Mouse (Mus musculus): Measurements from ENCODE around the gene Pgls.

The Pgls gene

DNA sequence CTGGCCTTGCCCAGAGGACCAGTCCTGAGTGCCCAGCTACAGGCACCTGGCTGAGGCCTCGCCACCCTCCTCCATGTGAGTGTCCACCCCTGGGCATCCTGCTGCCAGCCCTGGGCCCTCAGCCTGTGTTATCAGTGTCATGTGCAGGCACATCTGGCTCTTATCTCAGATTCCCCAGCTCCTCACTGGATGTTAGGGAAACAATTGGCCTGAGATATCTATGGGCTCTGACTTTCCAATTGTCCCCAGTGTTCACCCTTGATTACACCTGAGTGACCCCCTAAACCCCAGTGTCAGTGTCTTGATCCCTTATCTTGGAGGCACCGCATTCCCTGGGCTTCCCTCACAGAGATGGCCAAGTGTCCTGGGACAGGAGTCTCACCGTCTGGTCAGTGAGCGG is 47.3 kb downstream of the Pgls start:
- no peak for DNase-seq

DNA sequence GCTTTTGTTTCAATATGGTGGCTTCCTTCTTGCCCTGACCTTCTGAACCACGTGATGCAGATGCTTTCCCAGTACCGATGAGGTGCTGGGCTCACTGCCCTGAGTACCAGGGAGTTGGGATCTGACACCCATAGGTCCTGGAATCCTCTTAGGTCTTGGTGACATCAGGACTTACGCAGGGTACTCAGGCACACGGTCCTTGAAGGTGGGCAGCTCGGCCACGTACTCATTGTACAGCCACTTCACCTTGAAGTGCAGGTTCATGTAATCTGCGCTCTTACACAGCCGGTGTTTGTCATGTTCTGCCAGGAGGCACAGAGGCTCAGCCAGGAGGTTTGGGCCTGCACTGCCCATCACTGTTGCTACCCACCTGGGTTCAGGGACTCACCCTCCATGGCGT is 53.5 kb downstream of the Pgls start:
- no peak for DNase-seq
